Mouse (Mus musculus) frontal cortex, postnatal 36 days (tissue): ENCODE measurements around the gene Rgs17.
"Not testable (repeated sequence)": the region's sequence is repeated elsewhere in the genome, so short reads cannot be mapped to it uniquely, and the experiment has no call there.

Experiments
- DNase-seq, 2 experiments: peaks; one replicate each; pipeline ENCODE4 v3.0.0; 2022; ENCODE audit warnings: low spot score in 2 of 2

Rgs17 gene

GRCm38 (mm10) chr10:5922294-5922828 lies at the start of gene Rgs17:
TSS of gene Rgs17 (minus strand) at chr10:5922400.
- DNase-seq = peak; percentile 72 to 78

DNA sequence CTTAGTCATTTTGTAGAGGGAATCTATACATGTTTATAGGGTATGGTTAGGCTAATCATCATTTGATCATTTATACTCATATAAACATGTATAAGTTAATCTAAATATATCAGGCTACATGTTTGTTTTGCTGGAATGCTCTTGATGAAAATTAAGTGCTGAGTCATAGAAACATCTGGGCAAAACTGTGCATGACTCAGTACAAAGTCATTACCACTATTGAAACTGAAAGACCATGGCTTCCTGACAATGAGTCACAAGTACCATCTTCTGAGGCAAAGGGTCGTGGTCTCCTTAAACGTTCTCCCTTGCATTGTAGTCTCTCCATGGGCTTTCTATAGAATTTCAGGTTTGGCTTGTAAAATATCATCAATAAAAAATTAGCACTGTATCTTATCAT lies 45.5 kb upstream of the Rgs17 start:
- DNase-seq = no peak

GRCm38 (mm10) chr10:5953787-5954186 lies 31.6 kb upstream of the Rgs17 start:
- not testable (repeated sequence) for DNase-seq

- no peak for DNase-seq
Measured at GRCm38 (mm10) chr10:5924261-5924660, 2.1 kb upstream of the Rgs17 start.

DNA sequence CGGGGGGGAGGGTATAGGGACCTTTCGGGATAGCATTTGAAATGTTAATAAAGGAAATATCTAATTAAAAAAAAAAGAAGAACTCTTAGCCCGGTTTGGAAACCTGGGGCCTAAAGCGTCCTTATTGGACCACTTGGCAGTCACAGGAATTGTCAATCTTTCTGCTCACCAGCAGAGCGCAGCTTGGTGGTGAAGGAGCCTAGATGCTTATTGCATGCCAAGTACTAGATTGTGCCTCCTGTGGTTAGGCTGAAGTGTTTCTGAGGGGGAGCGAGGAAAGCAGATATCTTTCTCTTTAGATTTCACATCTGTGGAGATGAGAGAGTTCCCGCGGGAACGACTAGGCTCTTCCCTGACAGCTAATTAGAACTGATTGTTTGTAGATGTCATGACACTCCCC lies 896 bp upstream of the Rgs17 start:
- peak in 1 of 2 experiments; percentile 36 for DNase-seq

- no peak for DNase-seq
Measured at GRCm38 (mm10) chr10:5921771-5922170, 429 bp downstream of the Rgs17 start.

- DNase-seq = peak; percentile 47 to 57
Measured at GRCm38 (mm10) chr10:5921031-5921551, 1.1 kb downstream of the Rgs17 start.

- peak in 1 of 2 experiments; percentile 19 for DNase-seq
Measured at GRCm38 (mm10) chr10:5904399-5904798, 17.8 kb downstream of the Rgs17 start.

GRCm38 (mm10) chr10:5901777-5902176 lies 20.4 kb downstream of the Rgs17 start:
- no peak for DNase-seq

GRCm38 (mm10) chr10:5900731-5901130 lies 21.5 kb downstream of the Rgs17 start:
- no peak for DNase-seq

DNA sequence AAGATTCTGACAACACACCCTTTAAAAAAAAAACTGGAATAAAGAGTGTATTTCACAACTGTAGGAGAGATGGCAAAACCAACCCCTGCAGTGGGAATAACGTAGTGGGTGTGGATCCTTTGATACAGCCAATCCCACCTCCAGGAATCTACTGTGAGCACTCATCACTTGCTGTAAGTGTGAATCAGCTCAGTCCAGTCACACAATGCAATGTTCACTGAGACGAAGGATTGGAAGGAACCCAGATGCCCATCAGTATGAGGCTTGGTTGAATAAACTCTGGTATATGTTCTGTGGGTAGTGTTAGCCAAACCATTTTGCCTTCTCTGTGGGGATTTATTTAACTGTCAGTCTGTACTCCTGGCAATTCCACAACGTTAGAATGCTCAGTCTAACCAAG lies 45.1 kb downstream of the Rgs17 start:
- DNase-seq = peak; percentile 36 to 43

DNA sequence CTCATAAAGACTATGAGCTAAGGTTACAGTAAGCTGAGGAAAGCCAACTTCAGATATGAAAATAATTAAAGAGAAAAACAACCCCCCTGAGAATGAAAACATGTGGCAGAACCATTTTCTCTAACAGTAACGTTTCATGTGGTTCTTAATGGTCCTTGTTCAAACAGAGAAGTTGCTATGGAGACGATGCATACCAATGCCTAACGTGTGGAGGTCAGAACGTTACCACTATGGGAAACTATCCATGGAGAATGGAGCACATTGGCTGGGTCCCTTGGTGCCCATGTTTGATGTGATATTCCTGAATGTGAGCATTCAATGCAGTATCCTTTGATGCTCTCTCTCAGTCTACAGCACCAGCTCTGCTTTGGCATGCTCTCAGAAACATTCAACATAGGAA lies 51.1 kb downstream of the Rgs17 start:
- no peak for DNase-seq

DNA sequence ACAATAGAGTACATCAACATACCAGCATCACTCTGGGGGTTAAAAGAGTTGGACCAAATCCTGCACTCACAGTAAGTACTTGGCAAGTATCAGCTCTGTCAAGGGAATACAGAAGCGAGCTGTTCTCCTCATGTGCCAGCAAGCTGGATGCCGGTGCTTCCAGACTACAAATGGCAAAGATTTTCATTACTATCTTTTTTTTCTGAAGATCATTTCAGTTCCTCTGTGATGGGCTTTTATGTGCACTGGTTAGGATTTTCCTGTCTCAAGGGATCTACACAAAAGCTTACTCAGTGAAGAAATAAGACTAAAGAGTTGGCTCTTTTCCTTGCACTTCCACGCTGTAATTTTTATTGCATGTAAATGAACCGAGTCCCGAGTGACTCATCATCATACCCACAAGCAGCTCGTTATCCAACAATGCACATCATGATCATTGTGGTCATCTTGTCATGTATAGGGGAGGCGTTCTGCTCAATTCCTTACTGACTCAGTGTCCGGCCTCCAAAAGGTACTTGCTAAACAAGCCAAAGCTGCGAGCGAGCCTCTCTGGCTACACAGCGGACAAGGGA lies 54.1 kb downstream of the Rgs17 start:
- DNase-seq = peak; percentile 31 to 41

DNA sequence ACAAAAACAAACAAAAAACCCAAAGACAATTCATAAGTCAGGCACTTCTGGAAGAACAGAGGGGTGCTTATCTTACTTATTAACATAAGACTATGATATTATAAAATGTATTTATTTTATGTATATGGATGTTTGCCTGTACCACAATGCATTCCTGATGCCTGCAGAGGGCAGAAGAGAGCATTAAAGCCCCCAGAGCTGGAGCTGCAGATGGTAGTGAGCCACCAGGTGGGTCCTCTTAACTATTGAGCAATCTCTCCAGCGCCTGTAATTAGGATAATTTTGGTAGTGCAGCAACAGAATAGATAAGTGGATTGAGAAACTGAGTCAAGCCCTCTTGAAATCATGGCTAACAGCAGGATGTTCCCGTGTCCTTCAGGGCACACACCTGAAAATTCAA lies 56.2 kb downstream of the Rgs17 start:
- no peak for DNase-seq

- no peak for DNase-seq
Measured at GRCm38 (mm10) chr10:5862669-5863068, 59.5 kb downstream of the Rgs17 start.

GRCm38 (mm10) chr10:5860849-5861248 lies 61.4 kb downstream of the Rgs17 start:
- DNase-seq = no peak

DNA sequence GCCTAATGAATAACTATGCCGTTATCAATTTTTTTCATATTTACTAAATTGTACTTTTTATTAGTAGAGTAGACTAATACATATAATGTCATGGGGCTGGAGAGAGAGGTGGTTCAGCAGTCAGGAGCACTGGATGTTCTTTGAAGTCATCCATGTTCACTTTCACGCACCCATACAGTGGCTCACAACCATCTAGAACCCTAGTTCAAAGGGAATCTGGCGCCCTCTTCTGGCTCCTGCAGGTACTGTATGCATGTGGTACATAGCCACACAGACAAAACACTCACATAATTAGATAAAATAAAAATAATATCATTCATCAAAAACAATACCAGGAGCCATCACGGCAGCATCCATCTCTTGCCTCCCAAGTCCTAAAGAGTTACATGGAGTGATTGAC lies 62.5 kb downstream of the Rgs17 start:
- no peak for DNase-seq

- no peak for DNase-seq
Measured at GRCm38 (mm10) chr10:5857996-5858549, 64.1 kb downstream of the Rgs17 start.

GRCm38 (mm10) chr10:5853290-5853868 lies 68.8 kb downstream of the Rgs17 start:
- DNase-seq = peak; percentile 29 to 32

GRCm38 (mm10) chr10:5846939-5847338 lies 75.3 kb downstream of the Rgs17 start:
- DNase-seq = no peak

- peak; percentile 24 to 40 for DNase-seq
Measured at GRCm38 (mm10) chr10:5841369-5841768, 80.8 kb downstream of the Rgs17 start.

DNA sequence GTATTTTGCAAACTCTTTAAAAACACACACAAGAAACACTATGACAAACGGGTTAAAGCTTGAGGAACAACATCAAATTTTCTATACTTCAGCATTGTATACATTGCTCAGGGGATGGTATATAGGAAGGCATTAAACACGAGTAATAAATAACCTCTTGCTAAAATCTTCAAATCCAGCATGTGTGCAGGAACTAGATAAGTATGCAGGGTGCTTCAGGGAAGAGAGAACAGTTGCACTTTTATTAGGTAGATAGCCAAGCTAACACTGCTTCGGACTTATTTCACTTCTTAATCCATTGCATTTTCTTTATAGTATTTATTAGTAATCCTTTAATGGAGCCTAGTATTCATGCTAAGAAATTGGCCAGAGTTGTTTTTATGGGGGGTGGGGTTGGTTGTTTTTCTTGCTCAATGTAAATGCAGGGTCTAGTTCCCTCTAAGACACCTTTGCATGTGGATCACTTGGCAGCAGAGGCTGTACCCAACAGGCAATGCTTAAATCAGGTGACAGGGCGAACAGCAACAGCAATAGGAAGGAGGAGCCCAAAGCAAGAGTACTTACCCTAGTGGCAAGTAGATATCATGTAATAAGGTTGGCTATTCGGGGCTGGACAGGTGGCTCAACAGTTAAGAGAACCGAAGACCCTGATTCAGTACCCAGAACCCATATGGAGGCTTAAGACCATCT lies 95.7 kb downstream of the Rgs17 start:
- no peak for DNase-seq
